Mouse (Mus musculus) kidney, adult 9 months (tissue): Measurements from ENCODE around the gene Prkar1a.
A peak's percentile ranks its signal among the peaks of the same experiment; 100 is the strongest.
"Not testable (repeated sequence)": the region's sequence is repeated elsewhere in the genome, so short reads cannot be mapped to it uniquely, and the experiment has no call there.

ENCODE experiments used
- DNase-seq: peaks from one replicate; pipeline ENCODE4 v3.0.0; 2022

The Prkar1a gene

DNA sequence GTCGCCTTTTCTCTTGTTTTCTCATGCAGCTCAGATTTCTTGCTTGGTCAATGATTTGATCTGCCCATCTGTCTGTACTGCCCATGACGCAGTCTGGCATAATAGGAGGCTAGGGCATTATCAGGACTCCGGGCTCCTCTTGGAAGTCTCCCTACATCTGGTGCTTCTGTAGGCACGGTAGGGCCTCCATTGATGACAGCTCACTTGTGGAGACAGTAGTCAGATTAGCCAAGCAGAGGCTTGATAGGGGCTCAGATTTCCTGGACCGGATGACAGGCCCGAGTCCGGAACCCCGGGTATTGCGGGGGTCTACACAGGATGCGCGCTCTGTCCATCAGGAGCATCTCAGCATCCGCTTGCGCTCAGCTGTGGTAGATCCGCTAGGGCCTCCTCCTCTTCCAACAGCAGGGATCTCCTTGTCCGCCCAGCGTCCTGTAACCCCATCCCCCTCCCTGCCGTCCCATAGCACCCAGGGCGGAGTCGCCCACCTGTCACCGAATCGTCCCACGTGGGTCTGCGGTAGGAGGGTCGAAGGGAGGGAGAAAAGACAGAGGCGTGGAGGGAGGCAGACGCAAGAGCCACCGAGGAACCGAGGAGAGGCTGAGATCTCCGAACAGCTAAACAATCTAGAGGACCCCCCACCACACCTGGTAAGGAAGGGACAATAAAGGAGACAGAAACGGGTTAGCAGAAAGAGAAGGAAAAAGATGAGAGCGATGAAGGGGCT, 933 bp downstream of the Prkar1a start:
- DNase-seq, result peak; percentile 74

- DNase-seq, result peak; percentile 94
These were observed 1.8 kb downstream of the Prkar1a start for GRCm38 (mm10) chr11:109650788-109651565.

DNA sequence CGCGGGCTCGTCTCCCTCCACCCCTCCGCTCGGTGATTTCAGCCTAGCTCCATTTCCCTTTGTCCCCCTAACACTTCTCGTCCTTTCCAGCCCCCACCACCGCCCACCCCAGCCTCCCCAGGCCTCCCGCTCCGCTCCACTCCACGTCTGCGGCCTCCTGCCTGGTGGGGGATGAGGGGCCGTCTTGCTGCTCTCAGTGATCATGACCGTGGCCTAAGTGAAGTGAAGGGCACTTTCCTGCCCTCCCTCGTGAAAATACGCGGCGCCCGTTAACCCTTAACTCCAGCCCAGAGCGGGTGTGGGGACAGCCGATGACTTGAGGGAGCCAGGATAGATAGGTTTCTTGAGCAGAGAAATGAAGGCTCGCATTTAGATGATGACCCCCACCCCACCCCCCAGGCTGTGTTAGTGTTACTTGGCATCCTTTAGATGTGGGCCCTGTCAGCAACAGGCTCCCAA, 2.4 kb downstream of the Prkar1a start:
- DNase-seq, result peak; percentile 54

GRCm38 (mm10) chr11:109652505-109652904, 3.3 kb downstream of the Prkar1a start:
- no peak for DNase-seq

GRCm38 (mm10) chr11:109653201-109653600, 4.0 kb downstream of the Prkar1a start:
- DNase-seq, result peak; percentile 23

GRCm38 (mm10) chr11:109654581-109654980, 5.4 kb downstream of the Prkar1a start:
- DNase-seq, result no peak

- DNase-seq, result no peak
These were observed 7.0 kb downstream of the Prkar1a start for GRCm38 (mm10) chr11:109656232-109656631.

GRCm38 (mm10) chr11:109660526-109660925, 11.3 kb downstream of the Prkar1a start:
- DNase-seq, result not testable (repeated sequence)

DNA sequence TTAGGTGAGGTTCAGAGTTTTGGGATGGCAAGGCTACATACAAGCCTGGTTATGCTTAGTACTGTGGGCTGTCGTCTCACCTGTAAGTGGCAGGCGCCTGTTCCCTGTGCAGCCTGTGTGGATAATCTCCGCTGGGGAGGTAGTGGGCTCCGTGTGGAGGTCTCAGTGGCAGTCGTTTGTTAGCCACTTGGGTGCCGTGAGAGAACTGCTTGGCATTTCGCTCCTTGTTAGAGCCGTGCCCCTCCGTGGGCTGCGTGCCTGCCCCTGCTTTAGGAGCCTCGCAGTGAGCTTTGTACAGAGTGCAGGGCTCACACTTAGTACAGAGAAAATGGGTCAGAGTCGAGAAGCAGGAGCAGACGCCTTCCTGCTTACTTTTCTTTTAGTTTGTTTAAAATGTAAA, 15.1 kb downstream of the Prkar1a start:
- DNase-seq, result no peak

- DNase-seq, result no peak
These were observed 16.2 kb downstream of the Prkar1a start for GRCm38 (mm10) chr11:109665424-109665823.

GRCm38 (mm10) chr11:109666411-109666810, 17.2 kb downstream of the Prkar1a start:
- no peak for DNase-seq

DNA sequence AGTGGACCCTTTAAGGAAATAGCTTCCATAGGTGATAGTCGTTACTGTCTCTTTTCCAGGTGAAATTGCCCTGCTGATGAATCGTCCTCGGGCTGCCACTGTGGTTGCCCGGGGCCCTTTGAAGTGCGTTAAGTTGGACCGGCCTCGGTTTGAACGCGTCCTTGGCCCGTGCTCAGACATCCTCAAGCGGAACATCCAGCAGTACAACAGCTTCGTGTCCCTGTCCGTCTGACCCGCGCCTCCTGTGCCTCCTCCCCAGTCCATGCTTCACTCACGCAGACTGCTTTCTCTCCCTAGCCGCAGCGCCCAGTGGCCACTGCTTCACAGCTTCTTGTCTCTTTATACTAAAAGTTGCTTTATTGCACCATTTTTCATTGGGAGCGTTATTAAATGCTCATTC, 18.2 kb downstream of the Prkar1a start:
- DNase-seq, result no peak

DNA sequence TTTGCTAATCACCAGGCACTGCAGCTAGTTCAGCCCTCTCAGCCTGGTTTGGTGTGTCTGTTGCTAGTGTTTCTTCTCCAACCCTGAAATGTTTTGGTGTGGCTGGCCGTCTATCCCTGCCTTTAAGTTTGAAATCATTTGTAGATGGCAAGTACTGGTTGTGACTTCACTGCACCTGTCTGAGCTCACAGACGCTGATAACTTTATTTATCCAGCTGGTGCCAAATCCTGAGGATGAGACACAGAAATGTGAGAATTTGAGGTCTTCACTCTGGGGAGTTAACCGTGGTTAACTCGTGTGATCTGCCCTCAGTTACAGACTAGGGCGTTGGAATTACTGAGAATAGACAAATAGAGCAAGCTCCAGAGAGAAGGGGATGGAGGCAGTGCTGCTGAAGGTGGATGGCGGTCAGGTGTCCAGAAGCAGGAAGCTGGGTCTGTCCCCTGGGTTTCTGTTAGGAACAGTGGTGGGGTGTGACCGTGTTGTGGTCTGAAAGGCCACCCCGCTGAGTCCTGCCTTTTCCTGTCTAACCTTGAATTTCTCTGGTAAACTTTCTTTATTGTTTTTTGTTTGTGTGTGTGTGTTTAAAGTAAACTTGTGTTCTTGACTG, 19.0 kb downstream of the Prkar1a start:
- no peak for DNase-seq

GRCm38 (mm10) chr11:109669149-109669708, 20.0 kb downstream of the Prkar1a start:
- DNase-seq, result no peak

GRCm38 (mm10) chr11:109670026-109670916, 21.1 kb downstream of the Prkar1a start:
- DNase-seq, result peak; percentile 63

GRCm38 (mm10) chr11:109671136-109672020, 22.2 kb downstream of the Prkar1a start:
- DNase-seq, result no peak

DNA sequence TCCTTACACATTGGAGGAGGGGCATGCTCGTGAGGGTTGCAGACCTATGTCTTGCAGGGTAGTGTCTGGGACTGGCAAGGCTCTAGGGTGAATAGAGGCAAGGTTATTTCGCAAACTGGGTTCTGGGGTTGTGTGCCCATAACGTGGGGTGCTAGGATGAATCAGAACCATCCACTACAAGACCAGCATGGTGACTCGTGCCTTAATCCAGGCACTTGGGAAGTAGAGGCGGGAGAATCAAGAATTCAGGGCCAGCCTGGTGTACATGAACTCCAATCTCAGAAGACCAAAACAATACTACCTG, 22.8 kb downstream of the Prkar1a start:
- DNase-seq, result no peak

GRCm38 (mm10) chr11:109672396-109672795, 23.2 kb downstream of the Prkar1a start:
- DNase-seq, result no peak

- DNase-seq, result no peak
These were observed 23.9 kb downstream of the Prkar1a start for GRCm38 (mm10) chr11:109672881-109673739.

- no peak for DNase-seq
These were observed 24.5 kb downstream of the Prkar1a start for GRCm38 (mm10) chr11:109673741-109674140.
